Mouse (Mus musculus) megakaryocyte, embryonic 14.5 days (primary cell): ENCODE results near the gene Daw1.

Experiments
- FLI1 ChIP-seq: IDR thresholded peaks from 2 replicates; pipeline ENCODE4 v1.6.1; 2012; ENCODE audit warnings: low read length, inconsistent platforms, mixed read lengths
- GATA1 ChIP-seq: IDR thresholded peaks from 3 replicates; pipeline ENCODE4 v1.6.1; 2012; ENCODE audit warnings: mixed read lengths, low read length, inconsistent platforms, borderline replicate concordance

GRCm38 (mm10) chr1:83120312-83120711, 39.2 kb upstream of the Daw1 start:
- TF ChIP-seq GATA1 (no peak), FLI1 (no peak)
